Mouse (Mus musculus): Measurements from ENCODE around the gene Xxylt1.

GRCm38 (mm10) chr16:31016169-31016568, 65.1 kb downstream of the Xxylt1 start:
- TF ChIP-seq CTCF (IDR thresholded peaks at IDR 0.05; ENCODE audit: low read depth), result peak; percentile 65
- TF ChIP-seq EP300 (IDR thresholded peaks at IDR 0.05; ENCODE audit: low read depth), result no peak

Data from liver, postnatal 0 days (tissue).